Mouse (Mus musculus): Measurements from ENCODE around the gene Tpbpb.
"Not testable (repeated sequence)": the region's sequence is repeated elsewhere in the genome, so short reads cannot be mapped to it uniquely, and the experiment has no call there.

The Tpbpb gene

GRCm38 (mm10) chr13:60904780-60905179, at the start of gene Tpbpb:
TSS of gene Tpbpb (minus strand) at chr13:60904880.
- not testable (repeated sequence) for DNase-seq (ENCODE audit: extremely low spot score, low read depth, low spot score)

- DNase-seq (ENCODE audit: extremely low spot score, low read depth, low spot score): not testable (repeated sequence)
Measured at GRCm38 (mm10) chr13:60941884-60942283, 37.2 kb upstream of the Tpbpb start, which contains the start of gene Tpbpa. TSS of gene Tpbpa (minus strand) at chr13:60941984.

- no peak for DNase-seq (ENCODE audit: extremely low spot score, low read depth, low spot score)
Measured at GRCm38 (mm10) chr13:60936500-60936901, 31.8 kb upstream of the Tpbpb start, which contains the start of the genes Gm49391 and Ctla2a. TSS of gene Gm49391 (minus strand) at chr13:60936571. TSS of gene Ctla2a (minus strand) at chr13:60936625.

GRCm38 (mm10) chr13:60935490-60935889, 30.8 kb upstream of the Tpbpb start, which contains the start of gene Gm49393:
TSS of gene Gm49393 (minus strand) at chr13:60935590.
- DNase-seq (ENCODE audit: extremely low spot score, low read depth, low spot score): not testable (repeated sequence)

- no peak for DNase-seq (ENCODE audit: extremely low spot score, low read depth, low spot score)
Measured at GRCm38 (mm10) chr13:60897328-60897727, 7.4 kb downstream of the Tpbpb start, which contains the start of gene Ctla2b. TSS of gene Ctla2b (minus strand) at chr13:60897447.

GRCm38 (mm10) chr13:60896794-60897193, 7.9 kb downstream of the Tpbpb start, which contains the start of gene Gm49392:
TSS of gene Gm49392 (minus strand) at chr13:60896894.
- not testable (repeated sequence) for DNase-seq (ENCODE audit: extremely low spot score, low read depth, low spot score)

GRCm38 (mm10) chr13:60895406-60896160, 9.1 kb downstream of the Tpbpb start:
- no peak for DNase-seq (ENCODE audit: extremely low spot score, low read depth, low spot score)

GRCm38 (mm10) chr13:60892301-60892700, 12.4 kb downstream of the Tpbpb start:
- no peak for DNase-seq (ENCODE audit: extremely low spot score, low read depth, low spot score)

- DNase-seq (ENCODE audit: extremely low spot score, low read depth, low spot score): no peak
Measured at GRCm38 (mm10) chr13:60864281-60864680, 40.4 kb downstream of the Tpbpb start, which contains the start of gene 4930486L24Rik. TSS of gene 4930486L24Rik (minus strand) at chr13:60864475.

Measured in hindlimb bud, embryonic 11.5 days (tissue).